Mouse (Mus musculus) central nervous system, embryonic 18 days (tissue): ENCODE results near the gene Klhdc7b. TPM values are rescaled to one million over a fixed set of nuclear protein-coding genes. Genes with fewer than 3 reads are reported as not detected.

ENCODE experiments used
- polyA plus RNA-seq: library from polyadenylated mRNA; depleted of rRNA; stranded (reverse); fragments of >200 nt; gene quantifications from 2 replicates; pipeline ENCODE4 v1.2.3, GENCODE M21; 2012; rRNA removed

The Klhdc7b gene
- 0.03 and 0.04 TPM in 2 replicates for polyA plus RNA-seq

DNA sequence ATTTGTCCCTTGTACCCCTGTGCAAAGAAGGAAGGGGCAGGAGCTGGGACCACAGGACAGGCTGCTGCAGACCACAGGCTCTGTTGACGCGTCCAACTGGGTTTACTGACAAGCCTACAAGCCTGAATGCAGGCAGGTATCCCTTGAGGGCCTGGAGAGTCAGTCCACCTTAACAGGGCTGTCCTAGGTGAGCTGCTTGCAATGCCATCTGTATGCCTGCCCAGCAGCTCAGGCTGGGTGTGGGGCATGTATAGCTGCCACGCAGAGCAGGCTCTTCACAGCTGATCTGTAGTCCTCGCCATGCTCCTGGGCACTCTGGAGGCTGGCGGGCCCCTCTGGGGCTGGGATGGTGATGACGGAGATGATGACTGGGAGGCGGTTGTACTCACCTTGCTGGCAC is at the start of gene Klhdc7b:
TSS of gene Klhdc7b (plus strand) at position 301 of the 400 bp plus-strand sequence.

DNA sequence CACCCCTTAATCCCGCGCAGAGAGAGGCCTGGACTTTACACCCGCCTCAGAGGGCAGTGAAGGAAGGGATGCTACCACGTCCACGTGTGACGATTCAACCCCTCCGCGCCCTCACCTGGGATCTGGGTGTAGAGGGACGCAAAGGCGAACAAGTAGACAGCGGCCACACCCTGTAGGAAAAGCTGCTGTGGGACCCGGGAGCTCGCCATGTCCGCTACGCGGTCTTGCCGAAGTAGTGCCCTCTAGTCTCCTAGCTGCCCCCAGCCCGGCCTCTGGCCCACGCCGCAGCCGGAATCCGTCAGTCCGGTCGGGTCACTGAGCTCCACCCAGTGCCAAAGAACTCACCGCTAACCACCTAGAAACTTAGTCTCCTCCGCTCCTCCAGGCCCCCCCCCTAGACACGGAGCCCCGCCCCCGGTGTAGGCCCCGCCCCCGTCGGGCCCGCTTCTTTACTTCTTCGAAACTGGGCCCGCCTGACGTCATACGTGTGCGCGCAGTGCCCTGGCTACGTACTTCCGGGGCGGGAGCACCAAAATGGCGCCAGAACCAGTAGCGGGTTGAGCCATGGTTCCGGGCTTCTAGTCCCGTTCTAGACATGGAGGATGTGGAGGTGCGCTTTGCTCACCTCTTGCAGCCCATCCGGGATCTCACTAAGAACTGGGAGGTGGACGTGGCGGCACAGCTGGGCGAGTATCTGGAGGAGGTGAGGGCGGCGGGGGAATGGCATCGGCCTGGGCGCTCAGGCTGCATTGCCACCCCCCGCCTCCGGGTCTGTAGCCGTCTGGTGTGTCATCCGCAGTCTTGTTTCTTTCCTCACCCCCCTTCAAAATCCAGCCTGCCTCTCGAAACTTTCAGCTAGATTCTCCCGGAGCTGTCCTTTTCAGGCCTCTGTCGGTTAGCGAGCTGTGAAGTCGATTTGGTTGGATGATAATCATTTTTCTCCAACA is 29.2 kb upstream of the Klhdc7b start, which contains the start of the genes Lmf2 and Ncaph2:
TSS of gene Lmf2 (minus strand) at position 419 of the 947 bp plus-strand sequence.
TSS of gene Ncaph2 (plus strand) at position 479 of the 947 bp plus-strand sequence.

GRCm38 (mm10) chr15:89373762-89374248 is 10.9 kb upstream of the Klhdc7b start, which contains the start of gene Sco2:
Gene Sco2 (minus strand): TSS chr15:89373846.

DNA sequence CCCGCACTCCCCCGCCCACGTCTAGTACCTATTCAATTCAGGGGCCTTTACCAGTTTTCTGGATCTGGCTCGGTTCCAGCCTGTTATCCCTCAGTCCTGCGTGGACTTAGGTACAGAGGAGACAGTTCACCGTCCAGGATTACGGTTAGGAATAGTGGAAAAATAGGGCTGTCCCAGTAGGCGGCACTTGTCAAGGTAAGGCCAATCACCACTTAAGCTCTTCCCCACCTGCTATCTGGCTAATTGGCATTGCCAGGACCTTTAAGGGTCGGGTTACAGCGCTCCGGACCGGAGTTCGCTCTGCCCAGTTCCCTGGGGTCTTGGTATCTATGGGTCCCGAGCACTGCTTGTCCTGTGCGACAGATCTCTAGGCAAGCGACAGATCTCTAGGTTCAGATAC is 7.8 kb upstream of the Klhdc7b start, which contains the start of gene Tymp:
TSS of gene Tymp (minus strand) at position 83 of the 400 bp plus-strand sequence.

DNA sequence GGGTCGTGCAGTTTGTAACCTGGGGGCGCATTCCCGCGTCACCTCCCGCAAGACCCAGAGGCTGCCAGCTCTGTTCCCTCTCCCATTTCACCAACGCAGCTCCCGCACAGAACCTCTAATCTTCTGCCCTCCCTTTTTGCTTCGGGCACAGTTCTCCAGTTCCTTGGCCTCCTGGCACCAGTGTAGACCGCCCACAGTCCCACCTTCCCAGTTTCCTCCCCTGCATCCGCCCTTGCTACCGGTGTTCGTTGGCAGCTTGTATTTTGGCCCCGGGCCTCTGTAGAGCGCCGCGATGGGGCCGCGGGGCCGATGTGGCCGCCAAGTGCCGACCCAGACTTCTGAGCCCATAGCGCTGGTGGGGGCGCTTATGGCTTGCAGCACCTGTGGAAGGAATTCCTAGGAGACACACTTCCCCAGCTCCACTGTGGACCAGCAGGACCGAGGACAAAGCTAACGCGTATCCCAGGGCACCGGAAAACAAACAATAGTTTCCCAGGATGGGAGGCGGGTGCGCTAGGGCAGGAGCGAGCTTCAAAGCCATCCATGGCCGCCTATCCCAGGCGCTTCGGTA is 5.8 kb upstream of the Klhdc7b start, which contains the start of gene Odf3b:
TSS of gene Odf3b (minus strand) at position 452 of the 571 bp plus-strand sequence.

DNA sequence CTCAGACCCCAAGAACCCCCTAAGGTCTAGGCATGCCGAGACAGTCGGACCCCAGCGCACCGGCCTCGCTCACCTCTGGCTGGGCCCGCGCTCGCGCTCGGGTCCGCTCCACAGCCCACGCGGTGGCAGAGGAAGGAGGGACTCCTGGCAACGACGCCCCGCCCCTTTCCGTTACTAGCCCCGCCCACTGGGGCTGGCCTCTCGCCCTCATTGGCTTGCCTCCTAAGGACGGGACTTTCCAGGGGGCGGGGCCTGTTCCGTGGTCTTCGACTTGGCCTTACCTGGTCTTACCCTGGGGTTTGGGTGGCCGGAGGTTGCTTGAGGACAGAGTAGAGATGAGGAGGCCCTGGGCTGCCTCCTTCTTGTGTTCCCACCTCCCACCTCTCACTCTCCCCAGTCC is 25.4 kb downstream of the Klhdc7b start, which contains the start of gene Syce3:
TSS of gene Syce3 (minus strand) at position 386 of the 400 bp plus-strand sequence.

DNA sequence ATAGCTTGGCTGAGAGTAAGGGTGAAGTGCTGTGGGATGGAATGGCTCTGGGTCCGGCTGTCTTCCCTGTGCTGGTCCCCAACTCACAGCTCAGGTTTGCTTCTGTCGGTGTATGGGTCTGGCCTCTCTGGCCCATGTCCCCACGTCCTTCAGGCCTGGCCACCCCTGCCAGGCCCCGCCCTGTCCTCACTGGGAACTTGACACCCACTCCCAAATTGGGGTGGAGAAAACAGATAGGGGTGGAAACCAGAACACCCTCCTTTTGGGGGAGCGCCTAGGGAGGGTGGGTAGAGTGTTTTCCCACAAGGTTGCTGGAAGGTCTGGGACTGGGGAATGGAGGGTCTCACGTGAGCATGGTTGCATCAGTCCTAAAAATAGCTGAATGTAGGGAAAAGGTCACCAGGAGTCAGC is 41.0 kb downstream of the Klhdc7b start, which contains the start of gene Cpt1b:
TSS of gene Cpt1b (minus strand) at position 153 of the 411 bp plus-strand sequence.

DNA sequence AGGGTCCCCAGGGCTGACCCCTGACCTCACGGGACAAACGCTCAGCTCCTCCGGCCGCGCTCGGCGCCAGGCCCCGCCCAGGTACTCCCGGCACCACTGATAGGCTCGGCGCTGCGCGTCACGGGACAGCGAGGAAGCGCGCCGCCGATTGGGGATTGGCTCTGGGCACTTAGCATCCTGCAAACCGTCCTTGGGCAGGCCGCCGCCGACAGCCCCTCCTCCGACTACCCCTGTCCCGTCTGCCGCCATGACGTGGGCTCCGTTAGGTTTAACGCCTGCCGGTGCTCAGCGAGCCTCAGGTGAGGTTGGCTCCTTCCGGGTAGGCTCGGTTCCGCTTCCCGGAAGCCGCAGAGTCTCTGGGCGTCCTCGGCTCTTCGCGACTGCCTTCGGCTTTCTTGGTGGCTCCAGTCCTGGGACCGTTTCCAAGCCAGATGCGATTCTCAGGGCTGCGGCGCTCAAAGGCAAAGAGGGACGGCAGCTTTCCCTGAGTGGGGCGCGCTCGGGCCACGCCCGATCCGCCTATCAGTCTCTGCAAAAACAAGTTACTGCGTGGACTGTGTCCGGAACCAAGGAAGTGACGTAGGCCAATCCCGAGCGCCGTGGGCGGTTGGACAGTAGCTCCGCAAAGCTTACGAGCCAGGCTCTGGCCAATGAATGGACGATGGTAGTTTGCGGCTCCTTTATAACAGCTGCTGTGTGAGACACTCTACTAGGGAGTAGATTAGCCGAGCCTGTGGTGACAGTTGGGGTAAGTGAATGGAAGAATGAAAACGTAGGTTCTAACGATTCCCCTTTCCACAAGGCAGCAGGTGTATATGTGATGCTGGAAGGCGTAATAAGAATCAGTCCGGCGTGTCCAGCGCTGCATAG is 44.9 kb downstream of the Klhdc7b start, which contains the start of the genes C730034F03Rik, Gm44502 and Chkb:
TSS of gene C730034F03Rik (plus strand) at position 238 of the 870 bp plus-strand sequence.
TSS of gene Gm44502 (minus strand) at position 345 of the 870 bp plus-strand sequence.
TSS of gene Chkb (minus strand) at position 557 of the 870 bp plus-strand sequence.

Other genes with a start within 250 kb of the Klhdc7b start
- gene Mapk12, start 244.2 kb upstream of the Klhdc7b start, polyA plus RNA-seq = 9.2 and 9.8 TPM in 2 replicates
- gene Mapk11, start 235.3 kb upstream of the Klhdc7b start, polyA plus RNA-seq = 58.0 and 67.9 TPM in 2 replicates
- 134 and 141 TPM in 2 replicates for gene Plxnb2, start 204.1 kb upstream of the Klhdc7b start, polyA plus RNA-seq
- 162 TPM in 2 replicates for gene Dennd6b, start 188.4 kb upstream of the Klhdc7b start, polyA plus RNA-seq
- 132 and 135 TPM in 2 replicates for gene Ppp6r2, start 173.4 kb upstream of the Klhdc7b start, polyA plus RNA-seq
- gene Sbf1, start 69.6 kb upstream of the Klhdc7b start, polyA plus RNA-seq = 149 and 165 TPM in 2 replicates
- gene Adm2, start 62.2 kb upstream of the Klhdc7b start, polyA plus RNA-seq = 0.07 TPM in 1 of 2 replicates, not detected in the other
- gene Miox, start 50.5 kb upstream of the Klhdc7b start, polyA plus RNA-seq = not detected in 2 replicates
- 15.9 and 17.0 TPM in 2 replicates for gene Lmf2, start 29.3 kb upstream of the Klhdc7b start, polyA plus RNA-seq
- gene Ncaph2, start 29.2 kb upstream of the Klhdc7b start, polyA plus RNA-seq = 104 and 105 TPM in 2 replicates
- gene Sco2, start 11.1 kb upstream of the Klhdc7b start, polyA plus RNA-seq = 34.5 and 37.7 TPM in 2 replicates
- gene Tymp, start 7.9 kb upstream of the Klhdc7b start, polyA plus RNA-seq = 3.2 and 3.9 TPM in 2 replicates
- gene Odf3b, start 5.6 kb upstream of the Klhdc7b start, polyA plus RNA-seq = 2.2 and 4.6 TPM in 2 replicates
- 0.23 and 0.26 TPM in 2 replicates for gene Syce3, start 25.6 kb downstream of the Klhdc7b start, polyA plus RNA-seq
- gene Cpt1b, start 40.9 kb downstream of the Klhdc7b start, polyA plus RNA-seq = 6.2 and 8.1 TPM in 2 replicates
- 3.3 and 3.4 TPM in 2 replicates for gene C730034F03Rik, start 44.7 kb downstream of the Klhdc7b start, polyA plus RNA-seq
- 0.11 and 0.19 TPM in 2 replicates for gene Gm44502, start 44.8 kb downstream of the Klhdc7b start, polyA plus RNA-seq
- 87.4 and 92.5 TPM in 2 replicates for gene Chkb, start 45.0 kb downstream of the Klhdc7b start, polyA plus RNA-seq
- 85.6 and 93.4 TPM in 2 replicates for gene Mapk8ip2, start 69.0 kb downstream of the Klhdc7b start, polyA plus RNA-seq
- gene Arsa, start 92.5 kb downstream of the Klhdc7b start, polyA plus RNA-seq = 36.4 and 36.7 TPM in 2 replicates
- 41.7 and 44.4 TPM in 2 replicates for gene Shank3, start 114.7 kb downstream of the Klhdc7b start, polyA plus RNA-seq
- 7.3 and 9.3 TPM in 2 replicates for gene Acr, start 183.4 kb downstream of the Klhdc7b start, polyA plus RNA-seq
- 114 and 122 TPM in 2 replicates for gene Rabl2, start 207.0 kb downstream of the Klhdc7b start, polyA plus RNA-seq